Mouse (Mus musculus) stomach, embryonic 14.5 days (tissue): ENCODE data around the gene Map3k1. TPM values are rescaled to one million over a fixed set of nuclear protein-coding genes. Genes with fewer than 3 reads are reported as not detected.

ENCODE experiments used
- ATAC-seq: fragments of 200-750 bp; cut with Nextera tagmentation; 2 replicates; pipeline ENCODE4 v1.8.0; 2017; ENCODE audit warnings: low read depth, moderate TSS enrichment; ENCODE audit not compliant: insufficient number of reproducible peaks, insufficient read depth, low FRiP score
- H3K27ac ChIP-seq: fragments of 300-500 bp; sonication (generic); 2 replicates; pipeline ENCODE4 v1.5.1; 2014; ENCODE audit warnings: mild to moderate bottlenecking, low read length, moderate library complexity, mixed read lengths
- H3K27me3 ChIP-seq: fragments of 300-500 bp; sonication (generic); 2 replicates; pipeline ENCODE4 v1.6.1; 2014; ENCODE audit warnings: low read length, control low read depth, mixed read lengths; ENCODE audit not compliant: control insufficient read depth, insufficient read depth
- H3K36me3 ChIP-seq: fragments of 300-500 bp; sonication (generic); 2 replicates; pipeline ENCODE4 v1.6.1; 2014; ENCODE audit warnings: mild to moderate bottlenecking, control low read depth, low read length, moderate library complexity, mixed read lengths; ENCODE audit not compliant: control insufficient read depth, insufficient read depth
- H3K4me1 ChIP-seq: fragments of 300-500 bp; sonication (generic); 2 replicates; pipeline ENCODE4 v1.6.1; 2014; ENCODE audit warnings: low read length, control low read depth, mixed read lengths; ENCODE audit not compliant: control insufficient read depth, insufficient read depth
- H3K4me2 ChIP-seq: fragments of 300-500 bp; sonication (generic); replicated peaks from 2 replicates; pipeline ENCODE4 v1.6.1; 2014; ENCODE audit warnings: low read depth, low read length, control low read depth
- H3K4me3 ChIP-seq: fragments of 300-500 bp; sonication (generic); 2 replicates; pipeline ENCODE4 v1.5.1; 2014; ENCODE audit warnings: low read depth, low read length, control low read depth
- H3K9ac ChIP-seq: fragments of 300-500 bp; sonication (generic); replicated peaks from 2 replicates; pipeline ENCODE4 v1.6.1; 2014; ENCODE audit warnings: low read depth, mild to moderate bottlenecking, control low read depth, low read length, moderate library complexity, mixed read lengths
- H3K9me3 ChIP-seq: fragments of 300-500 bp; sonication (generic); 2 replicates; pipeline ENCODE4 v1.6.1; 2016; ENCODE audit warnings: low read depth, low read length, control low read depth; ENCODE audit not compliant: control insufficient read depth
- WGBS: fragments of 180-500 bp; shearing (Covaris S2); extraction: QIAGEN DNeasy Blood & Tissue Kit; methylation state at CpG from one replicate; pipeline ENCODE4 v1.1.7; 2014; 5-methylcytosine and 5-hydroxymethylcytosine counted together
- polyA plus RNA-seq: library from polyadenylated mRNA; unstranded; fragments of >200 nt; fragmentation: Nextera tagmentation; extraction: Ambion mirVana; gene quantifications from 2 replicates; pipeline ENCODE4 v1.2.1, GENCODE M21; 2014

Map3k1 gene
- polyA plus RNA-seq, 1 experiment from 2014 or later = 32.0 TPM

DNA sequence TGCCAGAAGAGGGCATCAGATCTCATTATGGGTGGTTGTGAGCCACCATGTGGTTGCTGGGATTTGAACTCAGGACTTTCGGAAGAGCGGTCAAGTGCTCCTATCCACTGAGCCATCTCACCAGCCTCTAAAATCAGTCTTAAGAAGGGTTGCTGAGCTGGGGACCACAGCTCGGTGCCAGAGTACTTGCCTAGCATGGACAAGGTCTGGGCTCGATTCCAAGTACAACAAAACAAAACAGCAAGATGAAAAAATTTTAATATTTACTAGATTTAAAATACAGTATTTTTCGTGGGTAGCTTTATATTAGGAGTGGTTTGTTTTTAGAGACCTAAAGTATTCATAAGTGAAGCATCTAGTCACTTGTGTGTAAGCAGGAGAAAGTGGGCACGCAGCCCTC is 55.5 kb downstream of the Map3k1 start:
- peaks cover 93% of the 10 kb centered on the region for H3K36me3 ChIP-seq
- H3K9me3 ChIP-seq = no peaks in the 10 kb centered on the region
- no peak overlapping the region for H3K4me2 ChIP-seq
- H3K27me3 ChIP-seq = no peaks in the 10 kb centered on the region
- 92% methylated on average over 6 of the region's 6 CpGs for WGBS
- no peak overlapping the region for H3K4me3 ChIP-seq
- no peak overlapping the region for H3K9ac ChIP-seq
- no peak for ATAC-seq
- H3K4me1 ChIP-seq = no peaks in the 10 kb centered on the region
- H3K27ac ChIP-seq = no peak overlapping the region

DNA sequence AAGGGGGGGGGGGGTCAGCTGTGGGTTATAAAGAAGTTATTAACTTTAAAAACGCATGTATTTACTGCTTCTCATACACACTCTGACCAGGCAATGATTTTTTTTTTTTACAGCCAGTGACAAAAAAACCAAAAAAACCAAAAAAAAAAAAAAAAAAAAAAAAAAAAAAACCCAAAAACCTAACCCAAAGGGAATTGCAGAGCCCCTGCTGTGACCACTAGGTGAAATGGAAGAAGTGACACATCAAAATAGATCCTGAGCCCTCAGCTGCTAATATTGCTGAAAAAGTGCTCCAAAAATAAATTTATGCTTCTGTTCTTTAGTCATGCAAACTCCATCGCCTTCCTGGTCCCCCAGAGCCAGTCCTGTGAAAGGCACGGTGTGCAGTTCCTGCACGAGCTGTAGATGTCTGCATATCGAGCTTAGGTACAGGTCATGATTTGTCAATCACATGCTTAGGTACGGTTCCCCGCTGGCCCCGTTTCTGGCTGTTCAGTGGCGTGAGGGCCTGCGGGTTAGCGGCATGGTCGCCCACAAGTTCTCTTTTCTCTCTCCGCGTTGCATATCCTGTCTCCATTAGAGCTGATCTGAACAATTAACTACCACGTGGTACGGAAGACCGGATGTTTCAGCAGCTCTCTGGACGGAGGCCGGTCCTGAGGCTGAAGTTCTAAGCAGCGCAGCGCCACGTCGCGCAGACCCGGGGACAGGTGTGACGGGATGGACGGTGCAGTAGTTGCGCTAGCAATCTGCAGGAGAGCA is 60.3 kb downstream of the Map3k1 start:
- no peaks in the 10 kb centered on the region for H3K27me3 ChIP-seq
- no peaks in the 10 kb centered on the region for H3K4me1 ChIP-seq
- H3K4me2 ChIP-seq = no peak overlapping the region
- H3K9ac ChIP-seq = no peak overlapping the region
- H3K27ac ChIP-seq = no peak overlapping the region
- no peak overlapping the region for H3K4me3 ChIP-seq
- ATAC-seq = no peak
- 93% methylated on average over 28 of the region's 28 CpGs for WGBS
- H3K36me3 ChIP-seq = peaks cover 50% of the 10 kb centered on the region
- H3K9me3 ChIP-seq = no peaks in the 10 kb centered on the region

DNA sequence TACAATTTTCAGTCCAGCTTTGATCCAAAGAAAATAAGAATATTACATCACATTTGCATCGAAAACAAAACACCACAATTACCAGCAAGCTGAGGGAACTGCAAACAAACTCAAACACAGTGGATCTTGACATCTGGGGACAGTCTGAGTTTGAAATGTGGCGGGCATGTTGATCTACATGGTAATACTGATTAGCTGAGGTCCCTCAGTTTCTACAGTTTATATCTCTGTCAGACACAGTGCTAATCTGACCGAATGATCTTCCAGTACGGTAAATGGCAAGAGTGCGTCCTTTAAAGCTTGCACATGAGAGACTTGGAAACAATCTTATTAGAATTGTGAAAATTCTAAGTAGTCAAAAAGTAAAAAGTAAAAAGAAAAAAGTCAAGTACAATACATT is 62.0 kb downstream of the Map3k1 start:
- Histone ChIP-seq H3K9me3 (no peaks in the 10 kb centered on the region), H3K27ac (no peak overlapping the region), H3K4me1 (no peaks in the 10 kb centered on the region), H3K36me3 (peaks cover 36% of the 10 kb centered on the region), H3K27me3 (no peaks in the 10 kb centered on the region), H3K4me2 (no peak overlapping the region), H3K9ac (no peak overlapping the region), H3K4me3 (no peak overlapping the region)
- WGBS = 90% methylated on average over 5 of the region's 5 CpGs
- no peak for ATAC-seq

DNA sequence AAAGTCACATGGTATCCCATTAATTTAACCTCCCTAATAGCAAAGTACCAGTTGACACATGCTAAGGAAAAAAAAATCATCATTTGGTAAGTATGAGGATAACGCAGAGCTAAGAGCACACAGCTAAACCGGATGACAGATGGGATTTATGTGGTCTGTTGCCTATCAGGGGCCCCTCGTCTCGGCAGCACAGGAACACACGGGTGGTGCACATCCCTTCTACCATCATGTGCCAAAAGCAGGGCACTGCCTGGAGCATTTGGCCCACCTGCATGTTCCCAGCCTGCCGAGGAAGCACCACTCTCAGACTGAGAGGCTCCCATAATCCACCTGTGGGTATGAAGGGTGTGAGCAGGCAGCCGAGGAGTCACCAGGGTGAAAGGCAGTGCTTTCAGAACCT is 63.6 kb downstream of the Map3k1 start:
- Histone ChIP-seq H3K36me3 (peaks cover 21% of the 10 kb centered on the region), H3K4me3 (no peak overlapping the region), H3K4me2 (no peak overlapping the region), H3K4me1 (no peaks in the 10 kb centered on the region), H3K9ac (no peak overlapping the region), H3K9me3 (no peaks in the 10 kb centered on the region), H3K27me3 (no peaks in the 10 kb centered on the region), H3K27ac (no peak overlapping the region)
- WGBS = 54% methylated on average over 7 of the region's 7 CpGs
- no peak for ATAC-seq

DNA sequence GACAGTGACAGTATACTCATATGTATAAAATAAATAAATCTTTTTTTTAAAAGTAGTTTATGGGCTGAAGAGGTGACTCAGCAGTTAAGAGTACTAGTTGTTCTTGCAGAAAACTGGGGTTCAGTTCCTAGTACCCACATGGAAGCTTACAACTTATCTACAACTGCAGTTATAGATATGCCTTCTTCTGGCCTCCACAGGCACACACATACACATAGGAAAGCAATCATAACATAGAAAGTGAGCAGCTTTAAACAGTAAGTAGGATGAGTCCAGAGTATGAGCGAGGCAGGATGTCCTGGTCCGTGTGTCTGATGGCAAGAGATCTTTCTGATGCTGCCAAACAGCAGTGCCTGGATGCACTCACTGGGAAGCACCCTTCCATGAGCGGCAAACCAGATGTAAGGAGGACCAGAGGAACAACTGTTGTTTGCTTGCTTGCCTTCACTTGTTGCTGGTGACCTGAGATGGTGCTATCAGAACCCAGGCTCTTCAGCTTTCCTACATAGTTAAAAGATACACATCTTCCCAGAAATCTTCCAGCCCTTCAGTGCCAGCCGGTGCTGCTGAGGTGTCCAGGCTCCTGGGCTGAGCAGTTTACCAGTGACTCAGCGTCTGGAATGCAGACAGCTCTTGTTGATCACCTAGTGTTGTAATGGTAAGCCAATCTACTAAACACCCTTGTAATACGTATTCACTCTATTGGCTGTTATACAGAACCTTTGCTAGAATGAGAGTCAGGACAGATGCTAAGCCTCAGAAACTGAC is 64.4 kb downstream of the Map3k1 start:
- 65% methylated on average over 6 of the region's 6 CpGs for WGBS

DNA sequence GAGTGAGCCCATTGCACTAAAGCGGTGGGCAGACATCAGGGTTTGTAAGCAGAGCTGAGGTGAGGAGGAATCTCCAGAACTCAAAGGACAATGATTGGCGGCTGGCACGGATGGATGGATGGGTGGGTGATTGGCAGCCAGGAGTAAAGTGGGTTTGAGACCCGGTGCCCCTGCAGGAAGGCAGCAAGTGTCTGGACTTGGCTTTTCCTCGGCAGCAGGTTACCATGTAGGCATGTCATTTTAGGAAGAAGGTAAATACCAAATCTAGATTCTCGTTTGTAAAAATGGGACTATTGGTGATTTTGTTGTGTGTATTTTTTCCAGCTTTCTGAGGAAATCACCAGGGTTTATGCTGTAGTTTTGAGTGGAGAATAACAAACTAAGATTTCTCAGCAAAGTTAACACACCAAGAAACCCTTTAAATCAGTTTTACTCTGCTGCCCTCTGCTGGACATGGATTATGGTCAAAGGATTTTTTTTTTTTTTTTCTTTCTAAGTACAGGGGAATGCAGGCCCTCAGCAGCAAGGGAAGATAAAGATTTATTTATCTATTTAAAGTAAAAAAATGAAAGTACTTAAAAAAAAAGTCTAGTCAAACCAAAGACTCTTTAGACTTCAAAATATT is 66.7 kb downstream of the Map3k1 start:
- Histone ChIP-seq H3K27ac (no peak overlapping the region), H3K4me2 (no peak overlapping the region), H3K36me3 (no peaks in the 10 kb centered on the region), H3K4me1 (no peaks in the 10 kb centered on the region), H3K27me3 (no peaks in the 10 kb centered on the region), H3K4me3 (no peak overlapping the region), H3K9me3 (no peaks in the 10 kb centered on the region), H3K9ac (no peak overlapping the region)
- ATAC-seq = no peak
- WGBS = 66% methylated on average over 6 of the region's 6 CpGs

More for the DNA sequence above, 64.4 kb downstream of the Map3k1 start:
- Histone ChIP-seq H3K9me3 (no peaks in the 10 kb centered on the region), H3K4me3 (no peak overlapping the region), H3K27ac (no peak overlapping the region), H3K9ac (no peak overlapping the region), H3K4me1 (no peaks in the 10 kb centered on the region), H3K4me2 (no peak overlapping the region), H3K27me3 (no peaks in the 10 kb centered on the region), H3K36me3 (peaks cover 13% of the 10 kb centered on the region; the same call in 1 of the 2 replicates)
- no peak for ATAC-seq

DNA sequence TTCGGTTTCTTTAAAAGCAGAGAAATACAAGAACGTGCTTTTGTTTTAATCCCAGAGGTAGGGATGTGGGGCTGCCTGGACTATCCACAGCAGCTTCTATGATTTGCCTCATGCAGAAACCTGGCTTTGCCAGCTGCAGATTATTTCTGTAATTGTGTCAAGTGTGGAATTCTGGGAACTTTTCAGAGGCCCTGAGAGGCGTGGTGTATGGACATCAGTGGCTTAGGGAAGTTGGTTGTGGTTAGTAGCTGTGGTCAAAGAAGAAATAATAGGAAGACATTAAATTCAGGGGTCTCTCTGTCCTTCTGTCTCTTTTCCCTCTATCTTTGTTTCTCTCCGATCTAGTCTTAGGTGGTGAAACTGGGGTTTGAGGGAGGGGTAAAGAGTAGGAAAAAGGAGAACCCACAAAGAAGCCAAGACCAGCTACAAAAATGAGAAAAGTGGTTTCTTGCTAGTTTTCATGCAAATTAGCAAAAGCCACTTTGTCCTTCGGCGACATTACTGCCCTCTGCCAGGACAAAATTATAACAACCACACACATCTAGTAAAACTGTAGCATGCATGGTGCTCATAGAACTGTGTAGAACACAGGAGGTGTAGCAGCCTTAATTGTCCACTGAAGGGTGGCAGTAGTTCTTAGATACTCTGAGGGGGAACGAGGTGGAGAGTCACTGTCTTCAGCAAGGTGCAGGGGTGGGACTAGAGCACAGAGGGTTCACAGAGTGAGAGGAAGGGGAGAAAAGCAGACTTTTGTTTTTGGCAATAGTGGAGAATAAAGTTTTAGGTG is 67.4 kb downstream of the Map3k1 start:
- no peak overlapping the region for H3K9ac ChIP-seq
- no peak overlapping the region for H3K27ac ChIP-seq
- no peaks in the 10 kb centered on the region for H3K36me3 ChIP-seq
- H3K9me3 ChIP-seq = no peaks in the 10 kb centered on the region
- H3K4me1 ChIP-seq = no peaks in the 10 kb centered on the region
- H3K27me3 ChIP-seq = no peaks in the 10 kb centered on the region
- no peak overlapping the region for H3K4me2 ChIP-seq
- no peak overlapping the region for H3K4me3 ChIP-seq
- no peak for ATAC-seq
- WGBS = 76% methylated on average over 7 of the region's 7 CpGs

DNA sequence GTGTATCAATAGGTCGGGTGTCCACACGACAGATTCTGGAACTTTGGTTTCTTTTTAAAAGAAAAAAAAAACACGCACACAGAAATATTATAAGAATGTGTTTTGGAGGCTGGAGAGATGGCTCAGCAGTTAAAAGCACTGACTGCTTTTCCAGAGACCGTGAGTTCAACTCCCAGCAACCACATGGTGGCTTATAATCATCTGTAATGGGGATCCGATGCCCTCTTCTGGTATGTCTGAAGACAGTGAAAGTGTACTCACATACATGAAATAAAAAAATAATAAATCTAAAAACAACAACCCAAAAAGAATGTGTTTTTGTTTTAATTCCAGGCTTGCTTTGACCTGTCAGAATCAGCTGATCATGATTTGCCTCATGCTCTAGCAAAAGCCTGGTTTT is 81.9 kb downstream of the Map3k1 start:
- ATAC-seq = no peak
- Histone ChIP-seq H3K9me3 (peaks cover 4% of the 10 kb centered on the region; the same call in 1 of the 2 replicates), H3K27me3 (no peaks in the 10 kb centered on the region), H3K4me3 (no peak overlapping the region), H3K4me2 (no peak overlapping the region), H3K27ac (no peak overlapping the region), H3K4me1 (no peaks in the 10 kb centered on the region), H3K9ac (no peak overlapping the region), H3K36me3 (no peaks in the 10 kb centered on the region)
- 89% methylated on average over 5 of the region's 5 CpGs for WGBS
